Mouse (Mus musculus) CH12.LX (cell line): Measurements from ENCODE around the gene Gal3st2.
"Not testable (repeated sequence)": the region's sequence is repeated elsewhere in the genome, so short reads cannot be mapped to it uniquely, and the experiment has no call there.

Source experiments
- CTCF ChIP-seq, 2 experiments: IDR thresholded peaks in 1 of 2; conservative IDR thresholded peaks in 1 of 2; 2 replicates each; pipeline ENCODE4 v1.5.1; 2011 to 2012; ENCODE audit warnings: low read depth in 2 of 2, low read length in 2 of 2, improper control_type of control experiment in 1 of 2, inconsistent platforms in 1 of 2, mild to moderate bottlenecking in 1 of 2, moderate library complexity in 1 of 2
- E2F4 ChIP-seq: IDR thresholded peaks from 2 replicates; pipeline ENCODE4 v1.6.1; 2011; ENCODE audit warnings: low read depth, low read length, improper control_type of control experiment; ENCODE audit not compliant: insufficient replicate concordance
- EP300 ChIP-seq: IDR thresholded peaks from 2 replicates; pipeline ENCODE4 v1.6.1; 2011; ENCODE audit warnings: low read length, improper control_type of control experiment
- GABPA ChIP-seq: IDR thresholded peaks from 2 replicates; pipeline ENCODE4 v1.6.1; 2012; ENCODE audit warnings: low read depth, low read length, improper control_type of control experiment, inconsistent platforms; ENCODE audit not compliant: insufficient replicate concordance
- KAT2A ChIP-seq: IDR thresholded peaks from 2 replicates; pipeline ENCODE4 v1.6.1; 2012; ENCODE audit warnings: low read length, improper control_type of control experiment, inconsistent platforms; ENCODE audit not compliant: insufficient replicate concordance
- MXI1 ChIP-seq: IDR thresholded peaks from 2 replicates; pipeline ENCODE4 v1.6.1; 2011; ENCODE audit warnings: mild to moderate bottlenecking, low read depth, low read length, improper control_type of control experiment

- not testable (repeated sequence) for TF ChIP-seq EP300; MXI1; E2F4; GABPA; CTCF (conservative IDR thresholded peaks at IDR 0.05 in 1 of 2, IDR thresholded peaks at IDR 0.05 in 1 of 2; ENCODE audit: low read depth in 2 of 2, low read length in 2 of 2); KAT2A
These were observed 20.7 kb downstream of the Gal3st2 start for GRCm38 (mm10) chr1:93881778-93882177.
